Mouse (Mus musculus): ENCODE measurements around the gene Fcho1. TPM values are rescaled to one million over a fixed set of nuclear protein-coding genes. Genes with fewer than 3 reads are reported as not detected.
A peak's percentile ranks its signal among the peaks of the same experiment; 100 is the strongest.
"Not testable (repeated sequence)": the region's sequence is repeated elsewhere in the genome, so short reads cannot be mapped to it uniquely, and the experiment has no call there.

The Fcho1 gene
- 100 to 1,000 TPM; 152 to 156 TPM for total RNA-seq (2021)
- long read RNA-seq, experiment 1, transcript Fcho1-209 (28 exons, 3,188 nt), result major isoform, 37 of 81 reads
- long read RNA-seq, experiment 1, transcript Fcho1-208 (27 exons, 3,351 nt), result minor isoform, 7 of 81 reads
- long read RNA-seq, experiment 1, partial matches to known transcripts, result 24 of 81 reads
- long read RNA-seq, experiment 1, other reads (novel, unspliced or antisense), result 13 of 81 reads
- long read RNA-seq, experiment 2, transcript Fcho1-209 (28 exons, 3,188 nt), result major isoform, 42 of 104 reads
- long read RNA-seq, experiment 2, partial matches to known transcripts, result 30 of 104 reads
- long read RNA-seq, experiment 2, other reads (novel, unspliced or antisense), result 28 of 104 reads

DNA sequence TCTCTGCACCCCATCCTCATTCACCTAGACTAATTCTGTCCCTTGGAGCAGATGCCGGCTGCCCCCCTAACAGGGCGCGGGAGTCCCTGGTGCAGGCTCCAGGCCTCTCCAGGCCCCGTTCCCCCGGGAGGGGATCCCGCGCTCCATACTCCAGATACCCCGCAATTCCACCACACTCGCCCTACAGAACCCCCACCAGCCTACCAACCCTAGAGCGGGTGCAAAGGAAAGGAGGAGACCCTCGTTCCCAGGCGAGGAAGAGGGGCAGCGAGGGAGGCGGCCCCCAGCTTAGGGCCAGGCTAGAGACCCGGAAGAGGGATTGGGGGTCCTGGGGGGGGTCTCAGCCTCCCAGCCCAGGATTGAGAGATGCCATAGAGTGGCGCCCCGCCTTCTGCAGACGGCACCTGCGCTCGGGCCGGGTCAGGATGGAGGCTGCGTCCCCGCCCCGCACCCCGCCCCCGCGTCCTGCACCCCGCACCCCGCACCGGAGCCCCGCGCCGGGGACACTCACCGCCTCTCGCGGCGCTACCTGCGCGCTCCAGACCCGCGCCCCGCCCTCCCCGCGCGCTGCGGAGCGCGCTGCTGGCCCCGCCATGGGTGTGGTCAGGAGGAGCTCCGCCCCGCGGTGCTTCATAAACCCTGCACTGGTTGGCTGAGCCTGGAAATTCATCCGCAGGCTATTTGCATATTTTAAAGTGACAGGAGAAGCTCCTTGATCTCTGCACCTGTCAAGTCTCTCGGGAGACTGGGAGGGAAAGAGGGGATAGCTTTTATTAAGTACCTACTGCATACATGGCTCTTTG, at the start of gene Fcho1:
Gene Fcho1 (minus strand): TSS at position 595 of the 803 bp plus-strand sequence.
- DNase-seq (ENCODE audit: low spot score in 2 of 2), result peak; percentile 87 to 91
- intact Hi-C loops (cut with DNase I), result no loop called here

DNA sequence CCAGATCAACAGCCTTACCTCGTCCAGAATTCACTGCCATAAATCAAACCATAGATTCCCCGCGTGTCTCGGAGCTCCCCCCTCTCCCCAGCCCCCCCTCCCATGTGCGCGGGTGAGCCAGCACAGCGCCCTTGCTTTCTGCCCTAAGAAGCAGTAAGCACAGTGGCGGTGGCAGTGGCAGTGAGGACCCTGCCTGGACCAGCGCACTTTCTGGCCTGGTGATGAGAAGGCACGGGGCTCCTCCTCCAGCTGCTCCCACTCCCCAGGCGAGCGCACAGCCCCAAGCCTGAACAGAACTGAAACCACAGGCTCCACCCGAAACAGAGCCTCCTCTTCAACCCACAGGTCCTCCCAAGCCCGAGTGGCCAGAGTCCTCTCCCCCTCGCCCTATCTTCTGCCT, 45.8 kb upstream of the Fcho1 start:
- no peak for DNase-seq (ENCODE audit: low spot score in 2 of 2)
- intact Hi-C loops (cut with DNase I), result no loop called here

DNA sequence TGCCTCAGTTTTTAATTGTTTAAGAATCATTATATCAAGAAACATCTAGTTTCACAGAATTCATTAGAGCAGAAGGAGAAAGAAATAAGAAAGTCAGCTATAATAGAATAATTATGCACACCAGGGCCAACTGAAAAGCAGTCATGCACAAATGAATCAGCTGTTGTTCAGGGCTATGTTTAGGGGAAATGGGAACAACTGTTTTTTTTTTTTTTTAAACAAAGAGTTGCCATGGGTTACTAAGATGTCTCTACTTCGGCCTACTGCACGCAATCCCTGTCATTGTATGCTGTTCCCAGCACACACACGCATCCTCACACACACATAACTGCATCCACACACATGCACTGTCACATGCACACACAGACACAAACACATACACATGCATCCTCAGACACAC, 33.3 kb upstream of the Fcho1 start:
- no peak for DNase-seq (ENCODE audit: low spot score in 2 of 2)
- intact Hi-C loops (cut with DNase I), result no loop called here

GRCm38 (mm10) chr8:71752881-71753552, 27.5 kb upstream of the Fcho1 start:
- intact Hi-C loops (cut with DNase I); DNase-seq (ENCODE audit: low spot score in 2 of 2): not testable (repeated sequence)

GRCm38 (mm10) chr8:71752263-71752662, 26.7 kb upstream of the Fcho1 start:
- intact Hi-C loops (cut with DNase I); DNase-seq (ENCODE audit: low spot score in 2 of 2): not testable (repeated sequence)

DNA sequence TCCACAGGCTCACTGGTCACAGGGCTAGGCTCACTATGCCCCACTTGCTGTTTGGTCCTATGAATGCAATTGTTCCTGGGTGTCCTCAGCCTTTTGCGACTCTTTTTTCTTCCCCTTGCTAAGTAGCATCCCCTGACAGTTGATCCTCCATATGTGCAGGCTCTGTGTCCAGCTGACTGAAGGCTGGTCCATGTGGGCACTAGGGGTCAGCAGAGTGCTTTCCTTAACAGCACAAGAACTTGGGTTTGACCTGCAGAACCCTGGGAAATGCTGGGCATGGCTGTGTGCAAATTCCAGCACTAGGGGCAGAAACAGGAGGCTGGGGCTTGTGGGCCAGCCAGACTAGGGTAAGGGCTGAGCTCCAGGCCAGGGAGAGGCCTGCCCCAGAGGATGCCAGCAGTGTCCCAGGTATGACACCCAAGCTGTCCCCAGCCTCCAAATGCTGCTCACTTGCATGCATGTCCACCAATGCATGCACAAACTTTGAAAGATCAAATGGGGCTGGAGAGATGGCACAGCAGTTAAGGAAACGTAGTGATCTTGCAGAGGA, 25.9 kb upstream of the Fcho1 start:
- peak in 1 of 2 experiments; percentile 42 for DNase-seq (ENCODE audit: low spot score in 2 of 2)
- intact Hi-C loops (cut with DNase I), result not testable (repeated sequence)

DNA sequence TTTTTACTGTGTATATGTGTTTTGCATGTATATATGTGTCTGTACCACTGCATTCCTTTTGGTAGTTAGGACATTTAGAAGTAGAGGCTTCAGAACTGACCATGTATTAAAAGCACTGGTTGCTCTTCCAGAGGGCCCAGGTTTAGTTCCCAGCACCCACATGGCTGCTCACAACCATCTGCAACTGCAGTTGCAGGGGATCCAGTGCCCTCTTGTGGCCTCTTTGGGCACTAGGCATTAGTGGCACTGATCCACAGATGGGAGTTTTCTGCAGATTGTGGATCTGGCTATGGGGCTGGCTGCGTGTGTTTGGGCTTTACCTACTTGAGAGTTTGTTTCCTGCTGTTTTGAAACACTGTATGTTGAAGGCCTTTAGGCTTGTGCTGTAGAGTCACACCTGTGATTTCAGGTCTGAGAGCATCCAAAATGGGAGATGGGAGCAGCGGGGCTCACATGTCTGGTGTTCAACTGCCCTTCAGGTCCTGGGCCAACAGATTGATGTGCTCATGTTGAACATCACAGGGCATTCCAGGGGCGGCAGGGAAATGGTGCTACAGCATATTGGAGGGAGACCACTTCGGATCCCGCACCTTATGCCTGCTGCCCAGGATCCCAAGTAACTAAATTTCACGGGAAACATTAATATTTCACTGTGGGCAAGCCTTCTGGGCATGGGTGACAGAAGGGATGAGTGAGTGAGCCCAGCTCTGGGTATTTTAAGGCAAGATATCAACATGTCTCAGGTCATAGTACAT, 24.0 kb upstream of the Fcho1 start:
- DNase-seq (ENCODE audit: low spot score in 2 of 2); intact Hi-C loops (cut with DNase I): not testable (repeated sequence)

DNA sequence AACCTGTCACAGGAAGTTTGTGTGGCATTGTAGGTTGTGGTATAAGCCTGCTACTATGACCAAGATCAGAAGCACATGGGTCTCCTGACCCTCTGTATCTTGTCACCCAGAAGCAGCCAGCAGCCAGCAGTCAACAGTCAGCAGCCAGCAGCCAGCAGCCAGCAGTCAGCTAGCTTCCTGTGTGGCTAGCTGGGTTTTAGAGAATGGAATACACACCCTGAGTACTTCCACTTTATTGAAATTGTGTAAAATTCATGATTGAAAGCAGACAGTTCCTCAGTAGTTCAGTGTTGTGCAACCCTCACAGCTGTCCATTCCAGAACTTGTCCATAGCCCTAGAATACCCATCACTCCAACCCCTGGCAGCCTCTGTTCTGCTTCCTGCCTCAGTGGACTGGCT, 21.6 kb upstream of the Fcho1 start:
- intact Hi-C loops (cut with DNase I); DNase-seq (ENCODE audit: low spot score in 2 of 2): not testable (repeated sequence)

- no peak for DNase-seq (ENCODE audit: low spot score in 2 of 2)
- intact Hi-C loops (cut with DNase I), result no loop called here
Measured at GRCm38 (mm10) chr8:71745322-71745721, 19.8 kb upstream of the Fcho1 start.

GRCm38 (mm10) chr8:71742783-71743182, 17.3 kb upstream of the Fcho1 start:
- intact Hi-C loops (cut with DNase I), result no loop called here
- peak in 1 of 2 experiments; percentile 0 for DNase-seq (ENCODE audit: low spot score in 2 of 2)

DNA sequence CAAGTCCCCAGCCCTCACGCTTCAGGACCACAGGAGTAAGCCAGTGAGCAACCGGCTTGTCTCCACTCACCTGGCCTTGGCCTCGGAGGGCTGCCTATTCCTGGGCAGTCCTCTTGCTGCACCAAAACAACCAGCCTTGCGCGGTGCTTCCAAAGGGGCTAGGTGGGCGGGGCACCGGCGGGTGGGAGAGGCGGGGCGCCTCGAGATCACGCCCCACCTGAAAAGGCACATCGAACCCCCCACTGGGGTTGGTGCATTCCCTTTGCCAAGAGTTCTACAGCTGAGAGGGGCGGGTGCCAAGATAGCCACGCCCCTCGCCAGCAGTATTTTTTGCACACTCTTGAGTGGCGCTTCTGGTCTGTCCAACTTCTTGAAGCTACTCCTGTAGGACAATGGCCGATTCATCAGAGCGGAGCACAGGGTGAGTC, 16.2 kb upstream of the Fcho1 start:
- intact Hi-C loops (cut with DNase I), result no loop called here
- no peak for DNase-seq (ENCODE audit: low spot score in 2 of 2)

- intact Hi-C loops (cut with DNase I), result no loop called here
- no peak for DNase-seq (ENCODE audit: low spot score in 2 of 2)
Measured at GRCm38 (mm10) chr8:71741226-71741625, 15.7 kb upstream of the Fcho1 start.

DNA sequence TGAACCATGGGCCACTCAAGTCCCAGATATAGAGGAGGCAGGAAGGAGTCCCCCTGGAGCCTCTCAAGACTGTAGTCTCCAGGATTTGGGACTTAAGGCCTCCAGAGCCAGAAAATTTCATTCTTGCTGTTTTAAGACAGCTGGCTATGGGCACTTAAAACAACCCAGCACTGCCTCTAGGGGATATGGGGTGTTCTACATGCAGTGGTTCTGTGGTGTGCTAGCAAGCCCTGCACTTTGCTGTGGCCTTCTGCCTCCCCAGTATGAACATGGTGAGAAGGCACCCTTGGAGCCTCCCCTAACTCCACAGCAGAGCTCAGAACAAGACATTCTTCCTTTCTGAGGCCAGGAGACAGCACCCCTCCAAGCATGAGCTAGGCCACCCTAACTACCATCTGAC, 12.8 kb upstream of the Fcho1 start:
- not testable (repeated sequence) for DNase-seq (ENCODE audit: low spot score in 2 of 2)
- intact Hi-C loops (cut with DNase I), result loop anchor here (5.0 kb wide), 1 partner anchor 456 kb away; no protein-coding TSS in a partner anchor

GRCm38 (mm10) chr8:71731652-71732230, 6.2 kb upstream of the Fcho1 start:
- peak in 1 of 2 experiments; percentile 75 for DNase-seq (ENCODE audit: low spot score in 2 of 2)
- intact Hi-C loops (cut with DNase I), result no loop called here

GRCm38 (mm10) chr8:71728826-71729620, 3.5 kb upstream of the Fcho1 start:
- no peak for DNase-seq (ENCODE audit: low spot score in 2 of 2)
- intact Hi-C loops (cut with DNase I), result no loop called here

DNA sequence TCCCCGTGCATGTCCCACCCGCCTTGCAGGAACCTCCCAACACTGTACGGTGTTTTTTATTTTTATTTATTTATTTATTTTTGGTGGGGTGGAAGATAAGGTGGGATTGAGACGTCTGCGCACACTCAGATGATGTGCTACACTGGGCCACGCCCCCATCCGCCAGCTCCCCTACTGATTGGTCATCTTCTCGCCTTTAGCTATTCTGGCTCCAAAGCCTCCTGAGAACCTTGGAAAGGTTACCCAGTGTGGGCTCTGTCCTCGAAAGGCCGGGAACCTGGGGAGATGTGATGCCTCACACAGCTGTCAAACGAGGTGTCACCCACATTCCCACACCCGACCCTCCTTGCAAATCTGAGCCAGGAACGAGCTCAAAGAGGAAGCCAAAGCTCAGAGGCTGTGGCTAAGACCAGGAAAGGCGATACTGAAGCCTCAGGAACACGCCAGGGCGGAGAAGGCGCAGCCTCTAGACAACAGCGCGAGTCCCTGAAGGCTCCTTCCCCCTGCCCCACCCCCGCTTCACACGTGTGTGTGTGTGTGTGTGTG, 2.8 kb upstream of the Fcho1 start:
- DNase-seq (ENCODE audit: low spot score in 2 of 2), result no peak
- intact Hi-C loops (cut with DNase I), result no loop called here

GRCm38 (mm10) chr8:71724389-71724788, 1.1 kb downstream of the Fcho1 start:
- no peak for DNase-seq (ENCODE audit: low spot score in 2 of 2)
- intact Hi-C loops (cut with DNase I), result loop anchor here (5.0 kb wide), 1 partner anchor 52 kb away; the partner anchor contains the start of gene Unc13a

Measured in left cerebral cortex, postnatal 14 days (tissue).